Mouse (Mus musculus) cerebellum, postnatal 25 days (tissue): ENCODE results near the gene Ufsp2.
A peak's percentile ranks its signal among the peaks of the same experiment; 100 is the strongest.

ENCODE experiments used
- DNase-seq, 2 experiments: peaks; one replicate each; pipeline ENCODE4 v3.0.0; 2021; ENCODE audit warnings: mixed read lengths in 2 of 2

Gene Ufsp2

GRCm38 (mm10) chr8:45975126-45975836 is at the start of gene Ufsp2, which contains the start of gene 1700029J07Rik:
TSS of gene Ufsp2 (plus strand) at chr8:45975528.
TSS of gene 1700029J07Rik (minus strand) at chr8:45975252.
- DNase-seq = peak; percentile 98 to 99

GRCm38 (mm10) chr8:45934582-45935014 is 40.7 kb upstream of the Ufsp2 start, which contains the start of gene Ccdc110:
TSS of gene Ccdc110 (plus strand) at chr8:45934619.
- DNase-seq = peak; percentile 95 to 98

- no peak for DNase-seq
Observed at GRCm38 (mm10) chr8:45936986-45937385, 38.3 kb upstream of the Ufsp2 start.

- DNase-seq = no peak
Observed at GRCm38 (mm10) chr8:45946283-45946682, 29.0 kb upstream of the Ufsp2 start.

- DNase-seq = no peak
Observed at GRCm38 (mm10) chr8:45950622-45951021, 24.7 kb upstream of the Ufsp2 start.

GRCm38 (mm10) chr8:45970894-45971293 is 4.4 kb upstream of the Ufsp2 start:
- DNase-seq = no peak

- no peak for DNase-seq
Observed at GRCm38 (mm10) chr8:45973988-45974505, 1.3 kb upstream of the Ufsp2 start.

GRCm38 (mm10) chr8:45975837-45976468 is 625 bp downstream of the Ufsp2 start:
- DNase-seq = no peak

GRCm38 (mm10) chr8:45986665-45987064 is 11.3 kb downstream of the Ufsp2 start:
- no peak for DNase-seq

GRCm38 (mm10) chr8:45988189-45988588 is 12.9 kb downstream of the Ufsp2 start:
- no peak for DNase-seq

- no peak for DNase-seq
Observed at GRCm38 (mm10) chr8:45990631-45991310, 15.4 kb downstream of the Ufsp2 start.

GRCm38 (mm10) chr8:45994111-45994510 is 18.8 kb downstream of the Ufsp2 start:
- no peak for DNase-seq

- no peak for DNase-seq
Observed at GRCm38 (mm10) chr8:45995576-45995975, 20.2 kb downstream of the Ufsp2 start.

GRCm38 (mm10) chr8:45998228-45998627 is 22.9 kb downstream of the Ufsp2 start:
- DNase-seq = no peak

- peak in 1 of 2 experiments; percentile 64 for DNase-seq
Observed at GRCm38 (mm10) chr8:45999138-45999783, 23.9 kb downstream of the Ufsp2 start, which contains the start of gene Lrp2bp. TSS of gene Lrp2bp (plus strand) at chr8:45999303.

- DNase-seq = peak; percentile 100
Observed at GRCm38 (mm10) chr8:45999784-46000705, 24.7 kb downstream of the Ufsp2 start.

GRCm38 (mm10) chr8:46005596-46005995 is 30.3 kb downstream of the Ufsp2 start, which contains the start of gene Ankrd37:
TSS of gene Ankrd37 (minus strand) at chr8:46005707.
- no peak for DNase-seq

- no peak for DNase-seq
Observed at GRCm38 (mm10) chr8:46007050-46007672, 31.8 kb downstream of the Ufsp2 start.

- no peak for DNase-seq
Observed at GRCm38 (mm10) chr8:46010306-46010705, 35.0 kb downstream of the Ufsp2 start.

- DNase-seq = peak; percentile 38 to 53
Observed at GRCm38 (mm10) chr8:46010746-46011680, 35.7 kb downstream of the Ufsp2 start.
